Mouse (Mus musculus): ENCODE results near the gene Gtf2i. TPM values are rescaled to one million over a fixed set of nuclear protein-coding genes. Genes with fewer than 3 reads are reported as not detected.
"Not testable (repeated sequence)": the region's sequence is repeated elsewhere in the genome, so short reads cannot be mapped to it uniquely, and the experiment has no call there.

Gtf2i gene
- polyA plus RNA-seq, 1 experiment from 2014 or later, result 157 TPM

DNA sequence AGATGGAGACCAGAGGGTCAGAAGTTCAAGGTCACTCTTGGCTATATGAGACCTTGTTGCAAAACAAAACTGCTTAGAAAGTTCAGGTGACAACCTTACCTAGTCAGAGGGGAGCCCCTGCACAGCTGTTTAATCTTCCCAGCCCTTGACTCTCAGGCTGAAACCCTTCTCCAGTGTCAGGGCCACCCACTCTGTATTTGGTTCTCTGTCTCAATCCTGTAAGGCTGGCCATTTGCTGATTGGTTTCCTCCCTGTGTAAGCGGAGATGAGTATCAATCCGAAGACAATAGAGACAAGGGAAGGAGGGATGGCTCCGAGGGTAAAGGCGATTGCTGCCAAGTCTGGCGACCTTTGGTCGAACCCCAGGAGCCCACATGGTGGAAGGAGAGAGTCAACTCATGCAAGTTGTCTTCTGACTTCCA, 25.6 kb upstream of the Gtf2i start:
- Histone ChIP-seq H3K27ac (no peak overlapping the region), H3K27me3 (ENCODE audit: insufficient read depth, low read length) (no peaks in the 10 kb centered on the region), H3K36me3 (ENCODE audit: insufficient read depth, low read length) (no peaks in the 10 kb centered on the region), H3K4me3 (replicated peaks; ENCODE audit: low read depth, low read length) (no peak overlapping the region), H3K4me2 (ENCODE audit: low read length) (no peak overlapping the region), H3K9me3 (replicated peaks; ENCODE audit: low read length) (no peaks in the 10 kb centered on the region), H3K4me1 (replicated peaks; ENCODE audit: insufficient read depth, low read length) (no peaks in the 10 kb centered on the region), H3K9ac (ENCODE audit: low read depth, low read length) (no peak overlapping the region)
- 25% methylated on average over 6 of the region's 6 CpGs for WGBS
- ATAC-seq (replicated peaks; ENCODE audit: low FRiP score, low read depth) (no peak), DNase-seq (ENCODE audit: low spot score) (no peak)
- TF ChIP-seq CTCF (IDR thresholded peaks at IDR 0.05; ENCODE audit: low read depth), result no peak

DNA sequence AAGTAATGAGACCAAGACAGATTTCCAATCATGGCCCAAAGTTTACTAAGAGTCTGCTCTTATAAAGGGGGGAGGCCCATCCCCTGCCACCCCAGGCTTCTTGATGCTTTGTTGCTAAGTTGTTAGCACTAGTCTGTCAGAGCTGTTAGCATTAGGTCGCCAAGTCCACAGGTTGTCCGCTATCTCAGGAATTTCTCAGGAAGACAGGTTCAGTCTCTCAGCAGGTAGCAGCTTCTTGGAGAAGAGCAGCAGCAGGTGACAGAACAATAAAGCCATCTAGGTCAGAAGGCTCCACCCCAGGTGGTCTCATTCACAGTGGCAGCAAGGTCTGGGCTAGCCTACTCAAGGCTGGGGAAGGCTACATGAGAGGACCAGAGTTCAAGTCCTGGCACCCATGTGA, 22.5 kb upstream of the Gtf2i start:
- WGBS, result 72% methylated on average over 2 of the region's 2 CpGs
- not testable (repeated sequence) for ATAC-seq (replicated peaks; ENCODE audit: low FRiP score, low read depth)

DNA sequence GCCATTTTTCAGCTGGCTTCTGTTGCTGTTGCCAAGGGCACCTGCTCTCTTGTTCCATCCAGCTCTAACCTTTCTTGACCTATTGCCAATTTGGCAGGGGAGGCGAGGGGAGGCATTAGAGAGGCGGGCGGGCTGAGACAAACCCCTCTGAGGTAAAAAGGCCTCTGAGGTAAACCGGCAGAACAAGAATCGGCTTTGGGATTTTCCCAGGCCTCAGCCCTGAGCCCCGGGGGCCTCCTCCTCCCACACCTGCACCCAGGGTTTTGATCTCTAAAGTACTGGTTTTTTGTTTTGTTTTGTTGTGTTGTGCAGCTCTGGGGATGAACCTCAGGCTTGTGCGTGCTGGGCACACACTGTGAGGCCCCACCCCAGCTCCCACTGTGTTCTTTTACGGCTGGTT, 18.2 kb upstream of the Gtf2i start:
- Histone ChIP-seq H3K4me3 (replicated peaks; ENCODE audit: low read depth, low read length) (no peak overlapping the region), H3K4me2 (ENCODE audit: low read length) (no peak overlapping the region), H3K4me1 (replicated peaks; ENCODE audit: insufficient read depth, low read length) (no peaks in the 10 kb centered on the region), H3K27ac (0 out of 2 replicates have a peak overlapping the region, but pooled peaks have one; percentile 43), H3K9ac (ENCODE audit: low read depth, low read length) (no peak overlapping the region), H3K9me3 (replicated peaks; ENCODE audit: low read length) (no peaks in the 10 kb centered on the region), H3K36me3 (ENCODE audit: insufficient read depth, low read length) (no peaks in the 10 kb centered on the region), H3K27me3 (ENCODE audit: insufficient read depth, low read length) (no peaks in the 10 kb centered on the region)
- ATAC-seq (replicated peaks; ENCODE audit: low FRiP score, low read depth), result peak; percentile 46; the same call in 1 of the 2 replicates
- WGBS, result 39% methylated on average over 8 of the region's 8 CpGs
- TF ChIP-seq CTCF (IDR thresholded peaks at IDR 0.05; ENCODE audit: low read depth), result no peak
- no peak for DNase-seq (ENCODE audit: low spot score)

More for the DNA sequence above, 22.5 kb upstream of the Gtf2i start:
- H3K36me3 ChIP-seq (ENCODE audit: insufficient read depth, low read length); H3K9ac ChIP-seq (ENCODE audit: low read depth, low read length); H3K9me3 ChIP-seq (replicated peaks; ENCODE audit: low read length); H3K4me3 ChIP-seq (replicated peaks; ENCODE audit: low read depth, low read length); H3K27me3 ChIP-seq (ENCODE audit: insufficient read depth, low read length); H3K4me2 ChIP-seq (ENCODE audit: low read length); DNase-seq (ENCODE audit: low spot score); H3K4me1 ChIP-seq (replicated peaks; ENCODE audit: insufficient read depth, low read length); H3K27ac ChIP-seq: not testable (repeated sequence)

GRCm38 (mm10) chr5:134330082-134330481, 15.5 kb upstream of the Gtf2i start:
- H3K9me3 ChIP-seq (replicated peaks; ENCODE audit: low read length), result no peaks in the 10 kb centered on the region
- H3K36me3 ChIP-seq (ENCODE audit: insufficient read depth, low read length), result no peaks in the 10 kb centered on the region
- no peak overlapping the region for H3K27ac ChIP-seq
- no peak overlapping the region for H3K4me2 ChIP-seq (ENCODE audit: low read length)
- no peak overlapping the region for H3K9ac ChIP-seq (ENCODE audit: low read depth, low read length)
- TF ChIP-seq CTCF (IDR thresholded peaks at IDR 0.05; ENCODE audit: low read depth), result no peak
- 81% methylated on average over 2 of the region's 2 CpGs for WGBS
- H3K4me1 ChIP-seq (replicated peaks; ENCODE audit: insufficient read depth, low read length), result 0 out of 2 replicates have a peak, but pooled peaks cover 6% of the 10 kb centered on the region
- no peak overlapping the region for H3K4me3 ChIP-seq (replicated peaks; ENCODE audit: low read depth, low read length)
- DNase-seq (ENCODE audit: low spot score), result no peak
- ATAC-seq (replicated peaks; ENCODE audit: low FRiP score, low read depth), result no peak
- H3K27me3 ChIP-seq (ENCODE audit: insufficient read depth, low read length), result no peaks in the 10 kb centered on the region

- Histone ChIP-seq H3K27ac (no peak overlapping the region), H3K36me3 (ENCODE audit: insufficient read depth, low read length) (no peaks in the 10 kb centered on the region), H3K4me2 (ENCODE audit: low read length) (no peak overlapping the region), H3K9me3 (replicated peaks; ENCODE audit: low read length) (no peaks in the 10 kb centered on the region), H3K27me3 (ENCODE audit: insufficient read depth, low read length) (no peaks in the 10 kb centered on the region), H3K4me1 (replicated peaks; ENCODE audit: insufficient read depth, low read length) (0 out of 2 replicates have a peak, but pooled peaks cover 6% of the 10 kb centered on the region), H3K9ac (ENCODE audit: low read depth, low read length) (no peak overlapping the region), H3K4me3 (replicated peaks; ENCODE audit: low read depth, low read length) (no peak overlapping the region)
- TF ChIP-seq CTCF (IDR thresholded peaks at IDR 0.05; ENCODE audit: low read depth), result no peak
- 69% methylated on average over 4 of the region's 4 CpGs for WGBS
- DNase-seq (ENCODE audit: low spot score) (no peak), ATAC-seq (replicated peaks; ENCODE audit: low FRiP score, low read depth) (no peak)
Observed at GRCm38 (mm10) chr5:134329311-134329710, 14.8 kb upstream of the Gtf2i start.

- ATAC-seq (replicated peaks; ENCODE audit: low FRiP score, low read depth) (no peak), DNase-seq (ENCODE audit: low spot score) (no peak)
- TF ChIP-seq CTCF (IDR thresholded peaks at IDR 0.05; ENCODE audit: low read depth), result no peak
- Histone ChIP-seq H3K4me2 (ENCODE audit: low read length) (no peak overlapping the region), H3K27me3 (ENCODE audit: insufficient read depth, low read length) (no peaks in the 10 kb centered on the region), H3K27ac (no peak overlapping the region), H3K9ac (ENCODE audit: low read depth, low read length) (no peak overlapping the region), H3K4me1 (replicated peaks; ENCODE audit: insufficient read depth, low read length) (0 out of 2 replicates have a peak, but pooled peaks cover 6% of the 10 kb centered on the region), H3K36me3 (ENCODE audit: insufficient read depth, low read length) (no peaks in the 10 kb centered on the region), H3K4me3 (replicated peaks; ENCODE audit: low read depth, low read length) (no peak overlapping the region), H3K9me3 (replicated peaks; ENCODE audit: low read length) (no peaks in the 10 kb centered on the region)
- WGBS, result 73% methylated on average over 6 of the region's 6 CpGs
Observed at GRCm38 (mm10) chr5:134328482-134329001, 14.0 kb upstream of the Gtf2i start.

Data from kidney, postnatal 0 days (tissue).